Mouse (Mus musculus): ENCODE results near the gene Cntln. TPM values are rescaled to one million over a fixed set of nuclear protein-coding genes. Genes with fewer than 3 reads are reported as not detected.

Cntln gene
- polyA plus RNA-seq (2014; fragmentation: Illumina TruSeq; extraction: RNeasy Lipid Tissue Mini Kit (QIAGEN cat#74804); ENCODE audit: low read depth, low replicate concordance) = 2.6 TPM

DNA sequence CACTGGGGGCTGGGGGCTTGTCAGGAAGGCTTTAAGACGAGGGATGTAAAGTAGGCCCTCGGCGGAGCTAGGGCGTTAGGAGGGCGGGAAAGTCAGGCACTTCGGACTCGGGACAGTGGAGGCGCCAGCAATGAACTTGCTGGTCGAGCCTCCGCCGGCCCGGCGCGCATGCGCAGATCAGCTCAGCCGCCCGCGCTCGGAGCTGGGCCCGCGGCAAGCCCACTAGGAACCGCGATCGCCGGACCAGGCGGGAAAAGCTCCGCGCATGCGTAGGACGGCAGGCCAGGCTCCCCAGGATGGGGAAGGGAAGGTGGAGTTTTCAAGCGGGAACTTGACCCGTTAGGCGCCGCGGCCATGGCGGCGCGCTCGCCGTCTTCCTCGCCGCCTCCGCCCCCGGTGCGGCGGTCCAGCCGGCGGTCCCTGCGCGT is at the start of gene Cntln:
Cntln (plus strand) TSS at position 199 of the 428 bp plus-strand sequence.

Other genes starting within 250 kb of the Cntln start
- gene Bnc2, start 209.0 kb upstream of the Cntln start, polyA plus RNA-seq (2014; fragmentation: Illumina TruSeq; extraction: RNeasy Lipid Tissue Mini Kit (QIAGEN cat#74804); ENCODE audit: low read depth, low replicate concordance) = not detected